Mouse (Mus musculus) hindbrain, postnatal 0 days (tissue): ENCODE measurements around the gene Ssbp1. TPM values are rescaled to one million over a fixed set of nuclear protein-coding genes. Genes with fewer than 3 reads are reported as not detected.

ENCODE experiments used
- ATAC-seq: fragments of 200-750 bp; cut with Nextera tagmentation; 2 replicates; pipeline ENCODE4 v1.8.0; 2017; ENCODE audit warnings: mild to moderate bottlenecking, moderate TSS enrichment, moderate library complexity
- DNase-seq: peaks from one replicate; pipeline ENCODE4 v3.0.0-alpha.2; 2015; ENCODE audit warnings: low spot score
- H3K27ac ChIP-seq: fragments of 300-500 bp; sonication (generic); 2 replicates; pipeline ENCODE4 v1.5.1; 2014; ENCODE audit warnings: mild to moderate bottlenecking
- H3K27me3 ChIP-seq: fragments of 300-500 bp; sonication (generic); 2 replicates; pipeline ENCODE4 v1.6.1; 2014; ENCODE audit warnings: low read length, mixed read lengths; ENCODE audit not compliant: insufficient read depth
- H3K36me3 ChIP-seq: fragments of 300-500 bp; sonication (generic); 2 replicates; pipeline ENCODE4 v1.6.1; 2014; ENCODE audit warnings: low read length, mixed read lengths; ENCODE audit not compliant: insufficient read depth
- H3K4me1 ChIP-seq: fragments of 300-500 bp; sonication (generic); 2 replicates; pipeline ENCODE4 v1.6.1; 2014; ENCODE audit warnings: antibody characterized with exemption, low read length, mixed read lengths; ENCODE audit not compliant: insufficient read depth
- H3K4me2 ChIP-seq: fragments of 300-500 bp; sonication (generic); 2 replicates; pipeline ENCODE4 v1.6.1; 2014; ENCODE audit warnings: low read depth, mild to moderate bottlenecking, low read length, moderate library complexity, mixed read lengths
- H3K4me3 ChIP-seq: fragments of 300-500 bp; sonication (generic); 2 replicates; pipeline ENCODE4 v1.5.1; 2014; ENCODE audit warnings: low read length
- H3K9ac ChIP-seq: fragments of 300-500 bp; sonication (generic); replicated peaks from 2 replicates; pipeline ENCODE4 v1.6.1; 2014; ENCODE audit warnings: mild to moderate bottlenecking, low read length, moderate library complexity, mixed read lengths
- H3K9me3 ChIP-seq: fragments of 300-500 bp; sonication (generic); 2 replicates; pipeline ENCODE4 v1.6.1; 2016; ENCODE audit warnings: low read length, mixed read lengths
- CTCF ChIP-seq: IDR thresholded peaks from 2 replicates; pipeline ENCODE4 v1.5.1; 2016; ENCODE audit warnings: antibody characterized with exemption, control low read depth, low read depth
- WGBS: fragments of 180-500 bp; shearing (Covaris S2); extraction: QIAGEN DNeasy Blood & Tissue Kit; methylation state at CpG from one replicate; pipeline ENCODE4 v1.1.7; 2014; 5-methylcytosine and 5-hydroxymethylcytosine counted together
- polyA plus RNA-seq: library from polyadenylated mRNA; unstranded; fragments of >200 nt; fragmentation: Nextera tagmentation; extraction: Ambion mirVana; gene quantifications from 2 replicates; pipeline ENCODE4 v1.2.1, GENCODE M21; 2015
- total RNA-seq: library from RNA; depleted of rRNA; stranded (reverse); fragments of >200 nt; gene quantifications from 2 replicates; pipeline ENCODE4 v1.2.3, GENCODE M21; 2014; rRNA removed

Gene Ssbp1
- total and polyA plus RNA-seq, 2 experiments from 2014 or later: 11.2 to 82.5 TPM

DNA sequence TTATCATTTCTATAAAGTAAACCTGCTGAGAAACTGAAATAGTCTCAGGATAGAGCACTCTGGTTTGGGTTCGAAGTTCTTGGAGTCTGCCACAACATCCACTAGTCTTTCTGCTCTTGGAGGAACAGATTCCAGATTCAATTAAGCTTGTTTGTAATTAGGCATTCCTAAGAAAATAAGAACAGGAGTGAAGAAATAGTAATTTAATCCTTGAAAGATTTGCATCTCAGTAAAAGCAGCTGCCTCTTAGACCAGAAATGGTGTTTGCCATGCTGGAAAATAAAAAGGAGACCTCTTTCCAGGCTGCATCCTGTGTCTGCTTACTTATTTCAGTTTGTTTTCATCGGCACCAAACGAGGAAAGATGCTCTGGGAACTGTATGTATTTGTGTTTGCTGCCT, 22.1 kb downstream of the Ssbp1 start, which contains the start of gene Tas2r108:
TSS of gene Tas2r108 (plus strand) at position 301 of the 400 bp plus-strand sequence.
- no peaks in the 10 kb centered on the region for H3K9me3 ChIP-seq
- WGBS: 89% methylated on average over 3 of the region's 3 CpGs
- H3K27me3 ChIP-seq: no peaks in the 10 kb centered on the region
- no peak within 1 kb of the TSS for H3K4me3 ChIP-seq
- H3K9ac ChIP-seq: no peak within 1 kb of the TSS
- DNase-seq (no peak), ATAC-seq (no peak)
- no peaks in the 10 kb centered on the region for H3K4me1 ChIP-seq
- H3K36me3 ChIP-seq: no peaks in the 10 kb centered on the region
- no peak for TF ChIP-seq CTCF
- H3K4me2 ChIP-seq: no peak within 1 kb of the TSS
- no peak within 1 kb of the TSS for H3K27ac ChIP-seq

GRCm38 (mm10) chr6:40519408-40519807, 48.3 kb downstream of the Ssbp1 start, which contains the start of gene Prss37:
Gene Prss37, minus strand, starts transcription at chr6:40519508.
- Histone ChIP-seq H3K9ac (no peak within 1 kb of the TSS), H3K9me3 (no peaks in the 10 kb centered on the region), H3K36me3 (no peaks in the 10 kb centered on the region), H3K27ac (no peak within 1 kb of the TSS), H3K4me2 (no peak within 1 kb of the TSS), H3K4me3 (no peak within 1 kb of the TSS), H3K4me1 (no peaks in the 10 kb centered on the region), H3K27me3 (no peaks in the 10 kb centered on the region)
- no peak for TF ChIP-seq CTCF
- 61% methylated on average over 1 of the region's 1 CpGs for WGBS
- no peak for DNase-seq
- no peak for ATAC-seq

Other genes starting within 250 kb of the Ssbp1 start
- gene Agk, start 146.2 kb upstream of the Ssbp1 start, total RNA-seq: 40.6 and 59.6 TPM in 2 replicates
- gene Agk, start 146.2 kb upstream of the Ssbp1 start, polyA plus RNA-seq: 53.3 and 57.9 TPM in 2 replicates
- gene E330009J07Rik, start 35.2 kb upstream of the Ssbp1 start, total RNA-seq: 28.0 and 29.1 TPM in 2 replicates
- gene E330009J07Rik, start 35.2 kb upstream of the Ssbp1 start, polyA plus RNA-seq: 9.9 and 12.8 TPM in 2 replicates
- 0.10 TPM in 1 of 2 replicates, not detected in the other for gene Wee2, start 32.3 kb upstream of the Ssbp1 start, total RNA-seq
- 0.18 and 0.28 TPM in 2 replicates for gene Wee2, start 32.3 kb upstream of the Ssbp1 start, polyA plus RNA-seq
- not detected in 2 replicates for gene Tas2r137, start 19.9 kb downstream of the Ssbp1 start, total RNA-seq
- gene Tas2r137, start 19.9 kb downstream of the Ssbp1 start, polyA plus RNA-seq: not detected in 2 replicates
- not detected in 2 replicates for gene Tas2r108, start 22.2 kb downstream of the Ssbp1 start, total RNA-seq
- gene Tas2r108, start 22.2 kb downstream of the Ssbp1 start, polyA plus RNA-seq: not detected in 2 replicates
- gene Prss37, start 48.2 kb downstream of the Ssbp1 start, total RNA-seq: not detected in 2 replicates
- not detected in 2 replicates for gene Prss37, start 48.2 kb downstream of the Ssbp1 start, polyA plus RNA-seq
- gene Olfr461, start 83.7 kb downstream of the Ssbp1 start, total RNA-seq: not detected in 2 replicates
- gene Olfr461, start 83.7 kb downstream of the Ssbp1 start, polyA plus RNA-seq: 0.05 TPM in 1 of 2 replicates, not detected in the other
- not detected in 2 replicates for gene Olfr460, start 98.1 kb downstream of the Ssbp1 start, total RNA-seq
- gene Olfr460, start 98.1 kb downstream of the Ssbp1 start, polyA plus RNA-seq: not detected in 2 replicates
- 0.58 TPM in 1 of 2 replicates, not detected in the other for gene Clec5a, start 114.5 kb downstream of the Ssbp1 start, total RNA-seq
- gene Clec5a, start 114.5 kb downstream of the Ssbp1 start, polyA plus RNA-seq: 0.78 TPM in 2 replicates
- not detected in 2 replicates for gene Tas2r138, start 142.0 kb downstream of the Ssbp1 start, total RNA-seq
- gene Tas2r138, start 142.0 kb downstream of the Ssbp1 start, polyA plus RNA-seq: not detected in 2 replicates
- 0.22 and 0.31 TPM in 2 replicates for gene Mgam, start 157.5 kb downstream of the Ssbp1 start, total RNA-seq
- gene Mgam, start 157.5 kb downstream of the Ssbp1 start, polyA plus RNA-seq: 0.25 and 0.39 TPM in 2 replicates